Mouse (Mus musculus): ENCODE measurements around the gene St6galnac1.
"Not testable (repeated sequence)": the region's sequence is repeated elsewhere in the genome, so short reads cannot be mapped to it uniquely, and the experiment has no call there.

Gene St6galnac1

GRCm38 (mm10) chr11:116807526-116807925, 32.2 kb upstream of the St6galnac1 start:
- no peak for DNase-seq (ENCODE audit: low spot score)

GRCm38 (mm10) chr11:116807116-116807515, 31.8 kb upstream of the St6galnac1 start:
- DNase-seq (ENCODE audit: low spot score), result no peak

- no peak for DNase-seq (ENCODE audit: low spot score)
Measured at GRCm38 (mm10) chr11:116806136-116807071, 31.1 kb upstream of the St6galnac1 start.

- DNase-seq (ENCODE audit: low spot score), result no peak
Measured at GRCm38 (mm10) chr11:116802709-116803108, 27.4 kb upstream of the St6galnac1 start.

- no peak for DNase-seq (ENCODE audit: low spot score)
Measured at GRCm38 (mm10) chr11:116801106-116801505, 25.8 kb upstream of the St6galnac1 start.

GRCm38 (mm10) chr11:116799364-116799763, 24.1 kb upstream of the St6galnac1 start:
- no peak for DNase-seq (ENCODE audit: low spot score)

GRCm38 (mm10) chr11:116784221-116784620, 8.9 kb upstream of the St6galnac1 start:
- DNase-seq (ENCODE audit: low spot score), result no peak

GRCm38 (mm10) chr11:116782737-116783145, 7.4 kb upstream of the St6galnac1 start:
- no peak for DNase-seq (ENCODE audit: low spot score)

- DNase-seq (ENCODE audit: low spot score), result no peak
Measured at GRCm38 (mm10) chr11:116773205-116773604, 2.1 kb downstream of the St6galnac1 start.

GRCm38 (mm10) chr11:116769873-116770272, 5.4 kb downstream of the St6galnac1 start:
- no peak for DNase-seq (ENCODE audit: low spot score)

GRCm38 (mm10) chr11:116764946-116765345, 10.4 kb downstream of the St6galnac1 start:
- no peak for DNase-seq (ENCODE audit: low spot score)

GRCm38 (mm10) chr11:116764346-116764745, 11.0 kb downstream of the St6galnac1 start:
- DNase-seq (ENCODE audit: low spot score), result no peak

- DNase-seq (ENCODE audit: low spot score), result no peak
Measured at GRCm38 (mm10) chr11:116755191-116755590, 20.1 kb downstream of the St6galnac1 start.

GRCm38 (mm10) chr11:116753674-116754470, 21.4 kb downstream of the St6galnac1 start:
- no peak for DNase-seq (ENCODE audit: low spot score)

GRCm38 (mm10) chr11:116749733-116750132, 25.6 kb downstream of the St6galnac1 start:
- no peak for DNase-seq (ENCODE audit: low spot score)

- not testable (repeated sequence) for DNase-seq (ENCODE audit: low spot score)
Measured at GRCm38 (mm10) chr11:116748692-116749091, 26.6 kb downstream of the St6galnac1 start.

- not testable (repeated sequence) for DNase-seq (ENCODE audit: low spot score)
Measured at GRCm38 (mm10) chr11:116746822-116747221, 28.5 kb downstream of the St6galnac1 start.

GRCm38 (mm10) chr11:116745457-116745856, 29.9 kb downstream of the St6galnac1 start:
- not testable (repeated sequence) for DNase-seq (ENCODE audit: low spot score)

- DNase-seq (ENCODE audit: low spot score), result no peak
Measured at GRCm38 (mm10) chr11:116738411-116738810, 36.9 kb downstream of the St6galnac1 start.

GRCm38 (mm10) chr11:116732536-116732935, 42.8 kb downstream of the St6galnac1 start:
- DNase-seq (ENCODE audit: low spot score), result no peak

- DNase-seq (ENCODE audit: low spot score), result not testable (repeated sequence)
Measured at GRCm38 (mm10) chr11:116731060-116731580, 44.2 kb downstream of the St6galnac1 start.

- DNase-seq (ENCODE audit: low spot score), result no peak
Measured at GRCm38 (mm10) chr11:116729276-116730008, 45.9 kb downstream of the St6galnac1 start.

Measured in layer of hippocampus, adult 9-10 months (tissue).